Mouse (Mus musculus): ENCODE results near the gene Pus10. TPM values are rescaled to one million over a fixed set of nuclear protein-coding genes. Genes with fewer than 3 reads are reported as not detected.

Gene Pus10
- polyA plus RNA-seq, 1 experiment: 4.3 TPM

DNA sequence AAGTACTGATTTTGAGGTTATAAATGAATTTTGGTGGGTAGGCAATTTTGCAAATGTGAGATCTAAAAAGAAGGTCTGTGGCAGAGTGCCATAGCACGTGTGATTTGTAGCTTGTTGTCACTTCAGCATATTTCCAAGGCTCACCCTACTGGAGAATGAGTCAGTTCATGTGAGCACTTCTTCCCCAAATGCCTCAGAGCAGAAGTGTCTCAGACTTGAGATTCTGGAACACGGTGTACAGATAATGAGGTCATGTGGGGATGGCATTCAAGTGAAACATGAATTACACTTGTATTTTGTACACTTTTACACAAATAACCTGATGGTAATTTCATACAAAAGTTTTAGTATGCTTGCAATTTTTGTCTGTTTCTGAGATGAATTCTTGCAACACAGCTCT, 7.7 kb upstream of the Pus10 start:
- no peak overlapping the region for H3ac ChIP-seq (ENCODE audit: control insufficient read depth, insufficient read length)
- H3K36me3 ChIP-seq (ENCODE audit: control insufficient read depth, insufficient read depth): no peaks in the 10 kb centered on the region
- H3K4me3 ChIP-seq: no peak overlapping the region
- no peak overlapping the region for H3K4me2 ChIP-seq (ENCODE audit: low read depth)
- TF ChIP-seq TCF3 (IDR thresholded peaks at IDR 0.05; ENCODE audit: insufficient read length, low read depth) (no peak), REST (IDR thresholded peaks at IDR 0.05; ENCODE audit: insufficient read depth, insufficient read length) (no peak), MAX (IDR thresholded peaks at IDR 0.05; ENCODE audit: low read depth) (no peak), CEBPB (IDR thresholded peaks at IDR 0.05; ENCODE audit: insufficient read depth, poor library complexity, severe bottlenecking) (no peak), USF1 (IDR thresholded peaks at IDR 0.05; ENCODE audit: low read depth) (no peak), MYOD1 (IDR thresholded peaks at IDR 0.05; ENCODE audit: control insufficient read depth in 1 of 3, insufficient read length in 2 of 3, low read depth in 2 of 3) (no peak), MYOG (IDR thresholded peaks at IDR 0.05; ENCODE audit: control insufficient read depth in 1 of 3, insufficient read depth in 1 of 3, insufficient read length in 2 of 3, low read depth in 2 of 3) (no peak), POLR2A (IDR thresholded peaks at IDR 0.05; ENCODE audit: insufficient read length, low read depth) (no peak), E2F4 (IDR thresholded peaks at IDR 0.05; ENCODE audit: insufficient read depth) (no peak)
- H3K79me2 ChIP-seq (ENCODE audit: control insufficient read depth, insufficient read depth): peaks cover 65% of the 10 kb centered on the region
- H3K27me3 ChIP-seq (ENCODE audit: control insufficient read depth, insufficient read depth, insufficient read length): no peaks in the 10 kb centered on the region

DNA sequence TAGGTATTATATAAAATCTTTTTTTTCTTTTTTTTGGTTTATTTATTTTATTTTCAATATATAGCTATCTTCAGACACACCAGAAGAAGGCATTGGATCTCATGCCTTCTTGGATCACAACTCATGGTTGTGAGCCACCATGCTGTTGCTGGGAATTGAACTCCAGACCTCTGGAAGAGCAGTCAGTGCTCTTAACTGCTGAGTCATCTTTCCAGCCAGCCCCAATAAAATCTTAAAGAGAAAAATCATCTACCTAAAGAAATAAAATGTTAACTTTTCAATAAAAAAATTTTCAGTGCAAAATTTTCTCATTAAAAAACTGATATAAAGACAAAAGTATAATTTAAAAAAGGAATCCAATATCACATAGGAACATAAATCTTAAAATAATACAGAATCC, 1.2 kb upstream of the Pus10 start:
- no peak for TF ChIP-seq POLR2AphosphoS2 (IDR thresholded peaks at IDR 0.05; ENCODE audit: insufficient read length, low read depth)
- no peak for TF ChIP-seq POLR2A (IDR thresholded peaks at IDR 0.05; ENCODE audit: insufficient read length, low read depth)
- no peak for TF ChIP-seq SRF (IDR thresholded peaks at IDR 0.05; ENCODE audit: control insufficient read depth, insufficient read length, low read depth)
- TF ChIP-seq MYOD1 (IDR thresholded peaks at IDR 0.05; ENCODE audit: control insufficient read depth in 1 of 3, insufficient read length in 2 of 3, low read depth in 2 of 3): no peak
- no peak for TF ChIP-seq CEBPB (IDR thresholded peaks at IDR 0.05; ENCODE audit: insufficient read depth, poor library complexity, severe bottlenecking)
- TF ChIP-seq TCF12 (IDR thresholded peaks at IDR 0.05; ENCODE audit: insufficient read depth, poor library complexity, severe bottlenecking): no peak
- TF ChIP-seq MAX (IDR thresholded peaks at IDR 0.05; ENCODE audit: low read depth): no peak
- TF ChIP-seq USF1 (IDR thresholded peaks at IDR 0.05; ENCODE audit: low read depth): no peak
- TF ChIP-seq E2F4 (IDR thresholded peaks at IDR 0.05; ENCODE audit: insufficient read depth): no peak
- no peak for TF ChIP-seq MYOG (IDR thresholded peaks at IDR 0.05; ENCODE audit: control insufficient read depth in 1 of 3, insufficient read depth in 1 of 3, insufficient read length in 2 of 3, low read depth in 2 of 3)
- TF ChIP-seq TCF3 (IDR thresholded peaks at IDR 0.05; ENCODE audit: insufficient read length, low read depth): no peak
- Histone ChIP-seq H3K27me3 (ENCODE audit: control insufficient read depth, insufficient read depth, insufficient read length) (no peaks in the 10 kb centered on the region), H3K79me2 (ENCODE audit: control insufficient read depth, insufficient read depth) (peaks cover 74% of the 10 kb centered on the region), H3K36me3 (ENCODE audit: control insufficient read depth, insufficient read depth) (peaks cover 10% of the 10 kb centered on the region), H3K4me3 (peak overlapping the region; percentile 83), H3ac (ENCODE audit: control insufficient read depth, insufficient read length) (no peak overlapping the region), H3K4me2 (ENCODE audit: low read depth) (peak overlapping the region; percentile 82)

GRCm38 (mm10) chr11:23665798-23666501, 476 bp downstream of the Pus10 start, which contains the start of gene Pex13:
Gene Pex13 (minus strand): TSS chr11:23665959.
- Histone ChIP-seq H3K4me3 (peak within 1 kb of the TSS; percentile 83), H3ac (ENCODE audit: control insufficient read depth, insufficient read length) (peak within 1 kb of the TSS; percentile 68), H3K36me3 (ENCODE audit: control insufficient read depth, insufficient read depth) (peaks cover 10% of the 10 kb centered on the region), H3K4me2 (ENCODE audit: low read depth) (peak within 1 kb of the TSS; percentile 93), H3K79me2 (ENCODE audit: control insufficient read depth, insufficient read depth) (peaks cover 56% of the 10 kb centered on the region), H3K27me3 (ENCODE audit: control insufficient read depth, insufficient read depth, insufficient read length) (no peaks in the 10 kb centered on the region)
- peak; percentile 86 for TF ChIP-seq POLR2A (IDR thresholded peaks at IDR 0.05; ENCODE audit: insufficient read length, low read depth)
- TF ChIP-seq MYOG (IDR thresholded peaks at IDR 0.05; ENCODE audit: control insufficient read depth in 1 of 3, insufficient read depth in 1 of 3, insufficient read length in 2 of 3, low read depth in 2 of 3): peak in 1 of 3 experiments; percentile 25
- TF ChIP-seq MYOD1 (IDR thresholded peaks at IDR 0.05; ENCODE audit: control insufficient read depth in 1 of 3, insufficient read length in 2 of 3, low read depth in 2 of 3): peak in 1 of 3 experiments; percentile 47
- no peak for TF ChIP-seq E2F4 (IDR thresholded peaks at IDR 0.05; ENCODE audit: insufficient read depth)
- TF ChIP-seq POLR2AphosphoS2 (IDR thresholded peaks at IDR 0.05; ENCODE audit: insufficient read length, low read depth): peak; percentile 62
- no peak for TF ChIP-seq TCF3 (IDR thresholded peaks at IDR 0.05; ENCODE audit: insufficient read length, low read depth)
- no peak for TF ChIP-seq USF1 (IDR thresholded peaks at IDR 0.05; ENCODE audit: low read depth)
- no peak for TF ChIP-seq MAX (IDR thresholded peaks at IDR 0.05; ENCODE audit: low read depth)
- peak; percentile 57 for TF ChIP-seq SRF (IDR thresholded peaks at IDR 0.05; ENCODE audit: control insufficient read depth, insufficient read length, low read depth)

- Histone ChIP-seq H3ac (ENCODE audit: control insufficient read depth, insufficient read length) (peak overlapping the region; percentile 68), H3K27me3 (ENCODE audit: control insufficient read depth, insufficient read depth, insufficient read length) (no peaks in the 10 kb centered on the region), H3K4me3 (peak overlapping the region; percentile 83), H3K79me2 (ENCODE audit: control insufficient read depth, insufficient read depth) (peaks cover 51% of the 10 kb centered on the region), H3K4me2 (ENCODE audit: low read depth) (peak overlapping the region; percentile 93), H3K36me3 (ENCODE audit: control insufficient read depth, insufficient read depth) (peaks cover 10% of the 10 kb centered on the region)
- TF ChIP-seq TCF12 (IDR thresholded peaks at IDR 0.05; ENCODE audit: insufficient read depth, poor library complexity, severe bottlenecking): no peak
- TF ChIP-seq POLR2A (IDR thresholded peaks at IDR 0.05; ENCODE audit: insufficient read length, low read depth): no peak
- TF ChIP-seq CEBPB (IDR thresholded peaks at IDR 0.05; ENCODE audit: insufficient read depth, poor library complexity, severe bottlenecking): no peak
- TF ChIP-seq POLR2AphosphoS2 (IDR thresholded peaks at IDR 0.05; ENCODE audit: insufficient read length, low read depth): no peak
- no peak for TF ChIP-seq TCF3 (IDR thresholded peaks at IDR 0.05; ENCODE audit: insufficient read length, low read depth)
Measured at GRCm38 (mm10) chr11:23666526-23666925, 1.1 kb downstream of the Pus10 start.

GRCm38 (mm10) chr11:23667128-23667527, 1.7 kb downstream of the Pus10 start:
- H3K36me3 ChIP-seq (ENCODE audit: control insufficient read depth, insufficient read depth): peaks cover 10% of the 10 kb centered on the region
- peak overlapping the region; percentile 83 for H3K4me3 ChIP-seq
- H3ac ChIP-seq (ENCODE audit: control insufficient read depth, insufficient read length): no peak overlapping the region
- peak; percentile 17 for TF ChIP-seq MAX (IDR thresholded peaks at IDR 0.05; ENCODE audit: low read depth)
- no peak for TF ChIP-seq TCF12 (IDR thresholded peaks at IDR 0.05; ENCODE audit: insufficient read depth, poor library complexity, severe bottlenecking)
- peak in 2 of 3 experiments; percentile 60 to 65 for TF ChIP-seq MYOD1 (IDR thresholded peaks at IDR 0.05; ENCODE audit: control insufficient read depth in 1 of 3, insufficient read length in 2 of 3, low read depth in 2 of 3)
- peak; percentile 58 for TF ChIP-seq USF1 (IDR thresholded peaks at IDR 0.05; ENCODE audit: low read depth)
- H3K27me3 ChIP-seq (ENCODE audit: control insufficient read depth, insufficient read depth, insufficient read length): no peaks in the 10 kb centered on the region
- peaks cover 45% of the 10 kb centered on the region for H3K79me2 ChIP-seq (ENCODE audit: control insufficient read depth, insufficient read depth)
- peak overlapping the region; percentile 93 for H3K4me2 ChIP-seq (ENCODE audit: low read depth)

Data from myocyte (in vitro differentiated cells).